Mouse (Mus musculus) left cerebral cortex, adult 2 months (tissue): ENCODE measurements around the gene Igfbp1. TPM values are rescaled to one million over a fixed set of nuclear protein-coding genes. Genes with fewer than 3 reads are reported as not detected.
A peak's percentile ranks its signal among the peaks of the same experiment; 100 is the strongest.
"Not testable (repeated sequence)": the region's sequence is repeated elsewhere in the genome, so short reads cannot be mapped to it uniquely, and the experiment has no call there.

Experiments
- DNase-seq, 2 experiments: peaks; one replicate each; pipeline ENCODE4 v3.0.0; 2021 to 2022; ENCODE audit warnings: low spot score in 2 of 2, mixed read lengths in 1 of 2; ENCODE audit errors: extremely low spot score in 1 of 2
- H3K27ac ChIP-seq: fragments of 200-600 bp; 2 replicates; pipeline ENCODE4 v1.8.1; 2022
- H3K4me3 ChIP-seq: fragments of 200-600 bp; 2 replicates; pipeline ENCODE4 v1.8.1; 2022
- CTCF ChIP-seq: fragments of 200-600 bp; IDR thresholded peaks from 2 replicates; pipeline ENCODE4 v1.8.1; 2022; ENCODE audit warnings: antibody characterized with exemption, mild to moderate bottlenecking, moderate library complexity
- intact Hi-C: fragments of 180-260 bp; cut with DNase I; formaldehyde crosslinking; loops from one replicate; pipeline ENCODE4 v1.15.1; 2025
- total RNA-seq, 2 experiments: library from RNA; stranded (reverse); gene quantifications; 2 replicates each; pipeline ENCODE4 v1.2.3; 2021

Gene Igfbp1
- total RNA-seq, 2 experiments from 2014 or later: not detected

GRCm38 (mm10) chr11:7214761-7215160, 17.2 kb downstream of the Igfbp1 start:
- no peak overlapping the region for H3K4me3 ChIP-seq
- DNase-seq: peak; percentile 68 to 70
- no peak overlapping the region for H3K27ac ChIP-seq
- peak; percentile 82 for TF ChIP-seq CTCF
- intact Hi-C loops: loop anchor here (1.0 to 10.0 kb wide), 5 partner anchors 122 to 1088 kb away; no protein-coding TSS in a partner anchor

- Histone ChIP-seq H3K4me3 (no peak overlapping the region), H3K27ac (no peak overlapping the region)
- DNase-seq: peak; percentile 64 to 74
- intact Hi-C loops: loop anchor here (1.0 to 10.0 kb wide), 4 partner anchors 121 to 1087 kb away; no protein-coding TSS in a partner anchor
- TF ChIP-seq CTCF: peak; percentile 84
These were observed 18.1 kb downstream of the Igfbp1 start for GRCm38 (mm10) chr11:7215703-7216102.

- intact Hi-C loops, H3K4me3 ChIP-seq, H3K27ac ChIP-seq, DNase-seq: not testable (repeated sequence)
- peak; percentile 25 for TF ChIP-seq CTCF
These were observed 24.2 kb downstream of the Igfbp1 start for GRCm38 (mm10) chr11:7221826-7222225.

GRCm38 (mm10) chr11:7226200-7226599, 28.6 kb downstream of the Igfbp1 start:
- no peak overlapping the region for H3K27ac ChIP-seq
- DNase-seq: peak in 1 of 2 experiments; percentile 28
- TF ChIP-seq CTCF: no peak
- intact Hi-C loops: no loop called here
- H3K4me3 ChIP-seq: no peak overlapping the region

- Histone ChIP-seq H3K4me3 (no peak overlapping the region), H3K27ac (no peak overlapping the region)
- TF ChIP-seq CTCF: no peak
- intact Hi-C loops: no loop called here
- no peak for DNase-seq
These were observed 29.4 kb downstream of the Igfbp1 start for GRCm38 (mm10) chr11:7226810-7227550.

GRCm38 (mm10) chr11:7228107-7228506, 30.5 kb downstream of the Igfbp1 start:
- H3K4me3 ChIP-seq: no peak overlapping the region
- DNase-seq: no peak
- intact Hi-C loops: no loop called here
- no peak for TF ChIP-seq CTCF
- no peak overlapping the region for H3K27ac ChIP-seq

- DNase-seq: no peak
- H3K27ac ChIP-seq: no peak overlapping the region
- TF ChIP-seq CTCF: no peak
These were observed 32.4 kb downstream of the Igfbp1 start for GRCm38 (mm10) chr11:7230000-7230399.

GRCm38 (mm10) chr11:7231958-7232357, 34.4 kb downstream of the Igfbp1 start:
- no peak overlapping the region for H3K27ac ChIP-seq
- TF ChIP-seq CTCF: no peak
- intact Hi-C loops: no loop called here
- no peak for DNase-seq
- H3K4me3 ChIP-seq: no peak overlapping the region

More at GRCm38 (mm10) chr11:7230000-7230399, 32.4 kb downstream of the Igfbp1 start:
- H3K4me3 ChIP-seq: no peak overlapping the region
- intact Hi-C loops: no loop called here

- intact Hi-C loops: no loop called here
- no peak for DNase-seq
- H3K4me3 ChIP-seq: no peak overlapping the region
These were observed 35.8 kb downstream of the Igfbp1 start for GRCm38 (mm10) chr11:7233333-7233732.

GRCm38 (mm10) chr11:7234436-7234835, 36.9 kb downstream of the Igfbp1 start:
- intact Hi-C loops: no loop called here
- TF ChIP-seq CTCF: no peak
- DNase-seq: no peak
- Histone ChIP-seq H3K4me3 (no peak overlapping the region), H3K27ac (no peak overlapping the region)

More at GRCm38 (mm10) chr11:7233333-7233732, 35.8 kb downstream of the Igfbp1 start:
- no peak overlapping the region for H3K27ac ChIP-seq
- TF ChIP-seq CTCF: no peak

GRCm38 (mm10) chr11:7234981-7235609, 37.5 kb downstream of the Igfbp1 start:
- intact Hi-C loops: no loop called here
- TF ChIP-seq CTCF: no peak
- Histone ChIP-seq H3K4me3 (no peak overlapping the region), H3K27ac (no peak overlapping the region)
- DNase-seq: no peak

GRCm38 (mm10) chr11:7236751-7237150, 39.2 kb downstream of the Igfbp1 start:
- DNase-seq: no peak
- intact Hi-C loops: no loop called here
- no peak overlapping the region for H3K4me3 ChIP-seq
- H3K27ac ChIP-seq: no peak overlapping the region
- TF ChIP-seq CTCF: no peak
